Mouse (Mus musculus) forelimb bud, embryonic 11.5 days (tissue): Measurements from ENCODE around the gene Mal.
A peak's percentile ranks its signal among the peaks of the same experiment; 100 is the strongest.

Experiments used
- DNase-seq: peaks from one replicate; pipeline ENCODE4 v3.0.0-alpha.2; 2012; ENCODE audit warnings: low read depth, low spot score

Gene Mal

DNA sequence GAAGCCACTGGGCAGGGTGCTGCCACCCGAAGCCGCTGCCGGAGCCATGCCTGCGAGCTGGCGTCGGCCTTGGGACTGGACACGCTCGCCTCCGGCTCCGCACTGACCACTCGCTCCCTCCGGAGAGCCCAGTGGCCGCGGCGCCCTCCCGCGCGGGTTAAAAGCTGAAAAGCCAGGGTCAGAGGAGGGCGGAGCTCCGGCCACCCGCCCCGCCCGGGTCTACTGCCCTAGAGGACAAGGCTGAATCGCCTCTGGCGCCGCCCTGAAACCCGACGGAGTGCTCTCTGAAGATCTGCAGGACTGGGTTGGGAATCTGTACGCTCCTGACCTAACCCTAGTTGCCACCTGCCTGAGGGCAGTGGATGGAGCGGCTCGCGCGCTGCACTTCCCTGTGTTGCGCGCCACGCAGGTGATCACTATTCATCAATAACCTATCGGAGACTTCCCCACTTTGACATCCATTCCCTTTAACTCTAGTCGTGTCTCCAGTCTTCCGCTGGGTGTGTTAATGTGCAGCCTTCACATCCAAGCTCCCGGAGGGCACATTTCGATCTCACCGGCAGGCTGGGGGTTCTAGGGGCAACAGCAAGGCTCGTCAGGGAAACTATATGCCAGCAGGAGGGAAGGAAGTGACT, at the start of gene Mal:
Gene Mal (minus strand): TSS at position 610 of the 635 bp plus-strand sequence.
- no peak for DNase-seq

GRCm38 (mm10) chr2:127705267-127705666, 48.8 kb upstream of the Mal start:
- DNase-seq: no peak

DNA sequence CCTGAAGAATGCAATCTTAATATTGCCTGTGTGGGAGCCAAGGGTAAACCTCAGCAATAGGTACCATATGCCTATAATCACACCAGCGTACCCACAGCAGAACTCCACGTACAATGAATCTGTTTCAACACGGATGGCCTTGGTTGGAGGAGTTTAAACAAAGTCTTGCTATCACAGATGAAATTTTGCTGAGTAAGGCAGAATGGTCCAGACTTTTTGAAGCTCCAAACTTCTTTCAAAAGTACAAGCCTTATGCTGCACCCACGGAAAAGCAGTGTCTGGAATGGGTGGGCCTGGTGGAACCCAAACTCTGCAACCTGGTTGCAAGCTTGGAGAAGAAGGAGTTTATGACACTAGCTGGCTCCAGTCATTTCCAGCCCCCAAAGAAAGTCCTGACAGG, 32.7 kb upstream of the Mal start:
- DNase-seq: no peak

- peak; percentile 73 for DNase-seq
Measured at GRCm38 (mm10) chr2:127683687-127684331, 27.3 kb upstream of the Mal start.

DNA sequence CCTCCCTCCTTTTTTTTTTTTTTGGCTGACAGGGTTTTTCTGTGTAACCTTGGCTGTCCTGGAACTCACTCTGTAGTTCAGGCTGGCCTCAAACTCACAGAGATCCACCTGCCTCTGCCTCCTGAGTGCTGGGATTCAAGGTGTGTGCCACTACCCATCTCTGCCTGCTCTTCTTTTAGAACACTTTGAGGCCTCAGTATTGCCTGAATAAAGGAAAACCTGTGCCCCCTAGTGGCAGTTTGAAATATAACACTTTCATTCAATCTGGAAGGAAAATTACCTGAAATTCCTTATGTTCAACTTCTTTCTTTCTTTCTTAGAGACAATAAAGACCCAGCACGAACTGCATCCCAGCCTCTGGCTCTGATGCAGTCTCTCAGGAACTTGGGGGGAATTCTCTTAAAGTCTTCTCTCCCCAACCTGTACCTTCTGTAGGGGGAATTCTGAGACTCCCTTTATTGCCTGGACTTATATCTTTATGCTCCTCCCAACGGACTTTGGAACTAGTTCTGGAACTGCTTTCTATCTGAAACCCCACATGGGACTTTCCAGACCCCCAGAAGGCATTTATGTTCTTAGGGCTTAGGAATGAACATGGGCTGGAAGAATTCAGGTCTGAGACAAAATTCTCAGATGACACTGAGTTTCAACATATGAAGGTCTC, 11.5 kb upstream of the Mal start:
- peak; percentile 41 for DNase-seq

DNA sequence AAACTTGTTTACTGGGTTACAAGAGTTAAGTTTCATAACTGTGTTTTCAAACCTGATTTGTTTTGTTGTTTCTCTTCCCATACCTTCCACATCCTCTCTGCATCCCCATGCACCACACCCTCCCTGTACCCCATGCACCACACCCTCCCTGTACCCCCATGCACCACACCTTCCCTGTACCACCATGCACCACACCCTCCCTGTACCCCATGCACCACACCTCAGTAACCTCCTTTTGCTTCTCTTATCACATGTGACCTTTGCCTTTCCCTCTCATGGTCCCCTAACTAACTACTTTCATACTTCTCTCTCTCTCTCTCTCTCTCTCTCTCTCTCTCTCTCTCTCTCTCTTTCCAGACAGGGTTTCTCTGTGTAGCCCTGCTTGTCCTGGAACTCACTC, 10.5 kb upstream of the Mal start:
- DNase-seq: no peak

- DNase-seq: no peak
Measured at GRCm38 (mm10) chr2:127662708-127663107, 6.2 kb upstream of the Mal start.

- DNase-seq: no peak
Measured at GRCm38 (mm10) chr2:127655419-127655818, 1.1 kb downstream of the Mal start.

DNA sequence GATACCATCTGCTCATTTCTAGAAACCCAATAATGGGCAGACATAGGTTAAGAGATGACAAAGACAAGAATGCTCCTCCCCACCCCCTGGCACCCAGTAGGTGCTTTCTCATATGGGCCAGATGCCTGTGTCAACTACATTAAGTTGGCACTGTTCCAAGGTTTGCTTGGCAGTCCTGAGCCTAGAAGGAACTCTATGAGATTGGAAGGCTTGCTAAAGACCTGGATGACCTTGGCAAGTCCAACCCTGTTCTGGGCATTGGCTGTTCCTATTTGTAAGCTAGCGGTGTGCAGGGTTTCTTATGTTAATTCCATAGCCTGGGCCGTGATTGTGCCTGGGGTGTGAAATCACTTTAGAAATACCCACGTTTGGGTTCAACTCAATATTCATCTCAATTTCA, 1.7 kb downstream of the Mal start:
- DNase-seq: no peak

DNA sequence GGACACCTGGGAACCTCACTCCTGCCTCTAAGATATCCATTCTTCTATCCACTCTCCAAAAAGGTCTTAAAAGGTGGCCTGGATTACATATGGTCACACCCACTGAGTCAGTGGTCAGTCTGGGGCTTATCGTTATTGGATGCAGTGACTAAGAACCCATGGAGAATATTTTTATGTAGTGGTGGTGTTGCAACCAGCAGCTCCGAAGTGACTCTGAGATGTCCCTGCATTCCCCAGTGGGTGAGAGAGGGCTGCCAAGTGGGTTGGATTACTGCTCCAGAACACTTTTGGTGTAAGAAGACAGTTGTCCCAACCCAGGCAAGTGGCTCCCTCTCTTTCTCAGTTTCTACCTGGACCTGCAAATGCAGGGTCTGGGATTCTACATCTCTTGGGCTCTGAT, 3.7 kb downstream of the Mal start:
- no peak for DNase-seq

DNA sequence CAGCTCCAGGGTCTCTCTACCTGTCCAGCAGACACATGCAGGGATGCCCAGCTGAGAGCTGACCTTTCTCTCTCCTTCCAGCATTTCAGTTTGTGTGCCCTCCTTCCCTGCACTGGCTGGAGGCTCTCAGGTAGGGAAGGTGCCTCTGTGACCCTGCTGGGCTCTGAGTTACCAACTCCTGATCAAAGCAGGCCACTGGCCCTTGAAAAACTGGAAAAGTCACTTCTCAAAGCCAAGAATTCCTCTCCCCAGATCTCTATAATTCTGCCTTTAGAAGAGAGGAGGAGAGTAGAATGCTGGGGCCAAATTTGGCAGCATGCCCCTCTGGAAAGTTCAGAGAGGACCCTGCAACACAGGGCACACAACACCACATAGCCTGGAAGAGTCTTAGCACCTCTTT, 4.2 kb downstream of the Mal start:
- no peak for DNase-seq

DNA sequence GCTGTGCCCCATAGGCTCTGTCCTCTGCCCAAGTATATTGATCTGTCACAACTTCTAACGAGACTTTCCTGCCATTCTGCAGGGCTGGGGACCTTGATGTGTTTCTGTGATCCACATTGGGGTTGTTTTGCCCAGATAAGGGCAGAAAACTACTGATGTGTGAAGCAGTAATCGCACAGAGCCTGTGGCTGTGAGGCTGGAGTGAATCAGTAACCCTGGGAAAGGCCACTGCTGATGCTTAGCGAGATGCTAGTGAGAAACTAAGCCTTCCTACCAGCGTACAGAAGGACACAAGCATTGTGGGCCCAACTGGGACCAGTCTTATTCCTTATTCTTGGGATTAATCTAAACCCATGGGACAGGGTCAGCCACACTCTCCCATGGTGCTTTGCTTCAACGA, 4.9 kb downstream of the Mal start:
- no peak for DNase-seq

- DNase-seq: no peak
Measured at GRCm38 (mm10) chr2:127649921-127650320, 6.6 kb downstream of the Mal start.

DNA sequence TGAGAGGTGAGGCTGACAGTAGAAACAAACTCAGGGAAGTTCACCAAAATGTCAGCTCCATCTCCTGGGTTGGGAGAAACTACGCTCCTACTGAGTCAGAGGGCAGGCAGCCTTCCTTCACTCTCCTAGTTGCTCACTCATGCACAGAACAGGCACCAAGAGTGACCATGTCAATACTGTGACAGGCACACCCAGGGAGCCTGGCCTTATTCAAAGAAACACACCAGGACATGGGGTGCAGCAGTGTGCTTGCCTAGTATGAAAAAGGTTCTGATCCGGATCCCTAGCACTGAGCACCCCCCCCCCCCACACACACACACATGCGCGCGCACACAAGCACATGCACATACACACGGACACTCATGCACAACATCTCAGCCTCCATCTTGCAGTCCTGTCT, 8.3 kb downstream of the Mal start:
- DNase-seq: no peak

GRCm38 (mm10) chr2:127646875-127647274, 9.6 kb downstream of the Mal start:
- DNase-seq: no peak

DNA sequence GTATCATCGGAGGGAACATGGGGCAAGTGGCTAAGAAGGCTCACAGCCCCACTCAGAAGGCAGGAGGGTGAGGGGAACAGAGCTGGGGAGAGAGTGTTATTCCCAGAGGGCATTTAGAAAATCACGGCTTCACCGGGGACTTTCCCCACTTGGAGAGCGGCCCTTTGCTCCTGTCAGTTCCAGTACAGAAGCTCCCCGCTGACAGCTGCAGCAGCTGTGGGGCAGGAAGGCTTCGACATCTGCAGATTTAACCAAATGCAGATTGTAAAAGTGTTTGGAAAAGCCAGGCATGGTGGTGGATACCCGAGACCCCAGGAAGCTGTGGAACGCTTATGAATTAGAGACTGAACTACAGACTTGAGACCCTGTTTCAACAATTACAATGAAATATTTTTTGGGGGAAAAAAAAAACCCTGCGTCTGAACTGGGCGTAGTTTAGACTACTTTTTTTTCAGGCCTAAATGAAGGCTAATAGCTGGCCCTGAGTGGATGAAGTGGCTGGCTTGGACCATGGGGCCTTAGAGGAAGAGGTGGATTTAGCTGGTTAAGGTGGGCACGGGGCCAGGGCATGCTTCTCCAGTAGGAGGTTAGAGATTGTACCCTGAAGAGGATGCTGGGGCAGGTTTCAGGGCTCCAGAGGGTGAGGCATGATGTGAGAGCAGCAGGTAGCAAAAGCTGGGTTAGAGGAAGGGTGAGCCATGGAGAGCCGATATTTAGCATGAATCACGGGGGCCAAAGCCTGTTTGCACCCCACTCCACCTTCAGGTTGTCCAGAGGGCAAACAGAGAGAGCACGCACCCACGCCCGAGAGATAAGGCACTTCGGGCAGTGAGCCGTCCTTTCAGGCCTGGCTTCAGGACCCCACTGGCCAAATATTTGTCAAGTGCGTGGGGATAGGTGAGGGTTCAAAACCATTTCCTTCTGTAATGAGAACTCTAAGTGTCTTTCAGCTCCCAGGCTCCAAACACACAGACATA, 12.5 kb downstream of the Mal start:
- peak; percentile 57 for DNase-seq

- DNase-seq: no peak
Measured at GRCm38 (mm10) chr2:127638973-127639372, 17.5 kb downstream of the Mal start.

DNA sequence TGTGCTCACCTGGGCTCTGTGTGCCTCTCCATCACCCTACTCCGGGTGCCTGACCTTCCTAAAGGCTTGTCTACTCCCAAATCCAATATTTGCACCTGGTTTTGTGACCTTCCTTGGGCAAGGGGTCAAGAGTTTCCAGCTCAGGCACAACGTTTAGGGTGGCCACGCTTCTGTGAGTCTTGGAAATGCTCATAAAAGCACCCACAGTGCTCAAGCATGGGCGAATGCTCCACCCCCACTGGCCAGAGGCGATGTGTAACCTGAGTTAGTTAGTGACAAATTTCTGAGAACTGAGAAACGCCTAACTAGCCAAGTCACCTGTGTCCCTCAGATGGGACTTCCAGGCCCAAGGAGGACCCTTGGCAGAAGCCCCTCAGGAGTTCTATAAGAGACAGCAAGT, 20.9 kb downstream of the Mal start:
- no peak for DNase-seq

DNA sequence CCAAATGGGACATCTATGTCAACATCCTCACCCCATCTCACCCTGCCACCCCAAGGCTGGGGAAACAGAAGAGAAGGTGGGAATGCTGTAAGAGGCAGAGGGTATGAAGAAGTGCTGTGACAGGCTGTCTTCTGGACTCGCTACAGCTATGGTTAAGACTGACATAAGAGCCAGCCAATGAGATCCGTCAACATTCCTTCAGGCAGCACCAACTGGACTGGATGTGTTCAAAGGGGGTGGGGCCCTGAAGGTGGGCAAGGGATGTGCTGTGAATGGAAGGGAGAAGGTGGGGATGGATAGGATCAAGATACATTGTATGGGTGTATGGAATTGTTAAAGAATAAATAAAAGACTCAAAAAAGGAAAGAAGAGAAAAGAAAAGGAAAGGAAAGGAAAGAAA, 23.9 kb downstream of the Mal start:
- no peak for DNase-seq

GRCm38 (mm10) chr2:127627990-127628570, 28.4 kb downstream of the Mal start:
- DNase-seq: no peak

- DNase-seq: no peak
Measured at GRCm38 (mm10) chr2:127627354-127627753, 29.1 kb downstream of the Mal start.

DNA sequence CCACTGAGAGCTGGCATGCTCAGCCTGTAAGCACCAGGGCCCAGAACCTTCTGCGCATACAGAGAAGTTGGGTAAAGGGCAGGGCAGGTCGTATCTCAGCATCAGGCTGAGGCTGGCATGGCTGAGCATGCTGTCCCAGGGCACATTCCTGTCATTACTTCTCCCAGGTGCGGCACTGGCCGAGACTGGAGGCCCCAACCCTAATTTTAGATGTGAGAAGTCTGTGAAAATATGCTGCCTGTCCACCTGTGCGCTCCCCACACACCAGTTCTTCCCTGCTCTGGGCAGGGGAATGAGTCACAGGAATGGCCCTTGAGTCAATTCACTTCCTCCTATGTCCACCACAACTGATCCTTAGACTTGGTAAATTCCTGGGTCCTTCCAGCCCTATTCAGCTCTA, 30.8 kb downstream of the Mal start:
- no peak for DNase-seq
